ENCODE assay signal across 22 mouse cellular contexts in genomic region chr11:68464260-68464659, GRCm38 (mm10).
"Had no signal": no experiment of that assay in that cellular context is flagged by ENCODE, and none has a peak within 500 bp of the region (broad histone marks: within the 10 kb centered on the region; RNA-seq: fewer than 3 reads in every experiment).

No protein-coding gene starts in this region.

- H3K9me3 ChIP-seq: limb, embryonic 10.5 days; limb, embryonic 13.5 days; liver, embryonic 12.5 days; liver, embryonic 15.5 days; lung, embryonic 15.5 days; midbrain, embryonic 12.5 days; midbrain, embryonic 15.5 days; neural tube, embryonic 13.5 days; stomach, embryonic 15.5 days had no signal

- DNase-seq: kidney, adult 11 months; kidney, adult 9 months; kidney, postnatal 14 days; kidney, postnatal 4 days; layer of hippocampus, adult 9-11 months; liver; lung, adult 18-20 months; lung, postnatal 14 days; lung, postnatal 4 days; retina, postnatal 1 day; right cerebral cortex, postnatal 25 days; spleen, adult 18-20 months had no signal

- H3K4me2 ChIP-seq: limb, embryonic 13.5 days; liver, embryonic 12.5 days; liver, embryonic 15.5 days; lung, embryonic 15.5 days; midbrain, embryonic 12.5 days; midbrain, embryonic 15.5 days; neural tube, embryonic 13.5 days; stomach, embryonic 15.5 days had no signal

- H3K4me3 ChIP-seq: layer of hippocampus, adult 2 months; limb, embryonic 10.5 days; limb, embryonic 13.5 days; liver, embryonic 12.5 days; liver, embryonic 15.5 days; lung, embryonic 15.5 days; midbrain, embryonic 12.5 days; midbrain, embryonic 15.5 days; neural tube, embryonic 13.5 days; stomach, embryonic 15.5 days had no signal

- ATAC-seq: liver, embryonic 12.5 days; midbrain, embryonic 15.5 days had no signal

- H3K36me3 ChIP-seq: limb, embryonic 10.5 days; limb, embryonic 13.5 days; liver, embryonic 12.5 days; liver, embryonic 15.5 days; lung, embryonic 15.5 days; midbrain, embryonic 12.5 days; midbrain, embryonic 15.5 days; neural tube, embryonic 13.5 days; stomach, embryonic 15.5 days had no signal

- H3K27me3 ChIP-seq: liver, embryonic 12.5 days; liver, embryonic 15.5 days; lung, embryonic 15.5 days; midbrain, embryonic 12.5 days; midbrain, embryonic 15.5 days; neural tube, embryonic 13.5 days; stomach, embryonic 15.5 days had no signal

- H3K9ac ChIP-seq: limb, embryonic 13.5 days; liver, embryonic 12.5 days; liver, embryonic 15.5 days; lung, embryonic 15.5 days; midbrain, embryonic 12.5 days; midbrain, embryonic 15.5 days; neural tube, embryonic 13.5 days; stomach, embryonic 15.5 days had no signal

- H3K27ac ChIP-seq: layer of hippocampus, adult 2 months; limb, embryonic 10.5 days; limb, embryonic 13.5 days; liver, embryonic 12.5 days; liver, embryonic 15.5 days; lung, embryonic 15.5 days; midbrain, embryonic 12.5 days; midbrain, embryonic 15.5 days; neural tube, embryonic 13.5 days; stomach, embryonic 15.5 days had no signal

- H3K4me1 ChIP-seq: limb, embryonic 10.5 days; limb, embryonic 13.5 days; liver, embryonic 12.5 days; liver, embryonic 15.5 days; lung, embryonic 15.5 days; midbrain, embryonic 12.5 days; midbrain, embryonic 15.5 days; neural tube, embryonic 13.5 days; stomach, embryonic 15.5 days had no signal
